Mouse (Mus musculus) embryonic facial prominence, embryonic 14.5 days (tissue): ENCODE data around the gene Olfr1392. TPM values are rescaled to one million over a fixed set of nuclear protein-coding genes. Genes with fewer than 3 reads are reported as not detected.

Experiments
- ATAC-seq: fragments of 200-750 bp; cut with Nextera tagmentation; 2 replicates; pipeline ENCODE4 v1.8.0; 2017; ENCODE audit warnings: low read depth, moderate number of reproducible peaks, moderate TSS enrichment
- DNase-seq: peaks from one replicate; pipeline ENCODE4 v3.0.0-alpha.2; 2015; ENCODE audit warnings: low spot score
- H3K27ac ChIP-seq: fragments of 300-500 bp; sonication (generic); replicated peaks from 2 replicates; pipeline ENCODE4 v1.5.1; 2014; ENCODE audit warnings: low read depth, mild to moderate bottlenecking, low read length, moderate library complexity
- H3K27me3 ChIP-seq: fragments of 300-500 bp; sonication (generic); replicated peaks from 2 replicates; pipeline ENCODE4 v1.6.1; 2014; ENCODE audit warnings: low read length; ENCODE audit not compliant: control insufficient read depth, insufficient read depth
- H3K36me3 ChIP-seq: fragments of 300-500 bp; sonication (generic); 2 replicates; pipeline ENCODE4 v1.6.1; 2014; ENCODE audit warnings: low read length, mixed read lengths; ENCODE audit not compliant: control insufficient read depth, insufficient read depth
- H3K4me1 ChIP-seq: fragments of 300-500 bp; sonication (generic); 2 replicates; pipeline ENCODE4 v1.6.1; 2014; ENCODE audit warnings: antibody characterized with exemption, low read length; ENCODE audit not compliant: control insufficient read depth, insufficient read depth
- H3K4me2 ChIP-seq: fragments of 300-500 bp; sonication (generic); 2 replicates; pipeline ENCODE4 v1.6.1; 2014; ENCODE audit warnings: low read depth, mild to moderate bottlenecking, low read length, moderate library complexity, mixed read lengths
- H3K4me3 ChIP-seq: fragments of 300-500 bp; sonication (generic); 2 replicates; pipeline ENCODE4 v1.5.1; 2014; ENCODE audit warnings: low read depth, mild to moderate bottlenecking, low read length
- H3K9ac ChIP-seq: fragments of 300-500 bp; sonication (generic); 2 replicates; pipeline ENCODE4 v1.6.1; 2014; ENCODE audit warnings: low read depth, mild to moderate bottlenecking, low read length, moderate library complexity, mixed read lengths
- H3K9me3 ChIP-seq: fragments of 300-500 bp; sonication (generic); 2 replicates; pipeline ENCODE4 v1.6.1; 2016; ENCODE audit warnings: low read length; ENCODE audit not compliant: control insufficient read depth
- WGBS: fragments of 180-500 bp; shearing (Covaris S2); extraction: QIAGEN DNeasy Blood & Tissue Kit; methylation state at CpG from one replicate; pipeline ENCODE4 v1.1.7; 2014; 5-methylcytosine and 5-hydroxymethylcytosine counted together
- polyA plus RNA-seq: library from polyadenylated mRNA; unstranded; fragments of >200 nt; fragmentation: Nextera tagmentation; extraction: Ambion mirVana; gene quantifications from 2 replicates; pipeline ENCODE4 v1.2.1, GENCODE M21; 2014

The Olfr1392 gene
- polyA plus RNA-seq, 1 experiment from 2014 or later, result 0.07 TPM

DNA sequence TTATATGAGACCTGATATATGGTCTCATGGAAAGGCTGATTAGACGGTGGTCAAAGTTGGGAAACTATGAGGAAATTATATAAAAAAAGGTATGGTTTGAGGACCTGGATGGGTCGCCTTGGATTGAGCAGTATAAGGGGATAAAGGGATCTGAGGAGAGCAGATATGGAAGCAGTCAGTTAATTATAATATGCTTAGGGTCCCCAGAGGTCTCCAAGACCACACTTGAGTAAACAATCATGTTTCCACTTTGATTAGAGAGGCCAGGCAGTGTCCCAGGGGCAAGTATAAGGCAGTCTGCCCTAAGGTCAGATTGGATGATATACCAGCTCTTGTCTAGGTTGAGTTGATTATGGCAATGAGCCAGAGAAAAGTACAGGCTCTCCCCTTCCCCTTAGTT, 37.4 kb downstream of the Olfr1392 start, which contains the start of gene Olfr1391:
Gene Olfr1391, plus strand, starts transcription at position 301 of the 400 bp plus-strand sequence.
- H3K4me2 ChIP-seq, result no peak within 1 kb of the TSS
- ATAC-seq, result no peak
- H3K36me3 ChIP-seq, result no peaks in the 10 kb centered on the region
- H3K27ac ChIP-seq, result no peak within 1 kb of the TSS
- no peaks in the 10 kb centered on the region for H3K9me3 ChIP-seq
- DNase-seq, result no peak
- no peaks in the 10 kb centered on the region for H3K4me1 ChIP-seq
- H3K4me3 ChIP-seq, result no peak within 1 kb of the TSS
- H3K27me3 ChIP-seq, result no peaks in the 10 kb centered on the region
- WGBS, result 74% methylated on average over 2 of the region's 2 CpGs
- H3K9ac ChIP-seq, result no peak within 1 kb of the TSS

DNA sequence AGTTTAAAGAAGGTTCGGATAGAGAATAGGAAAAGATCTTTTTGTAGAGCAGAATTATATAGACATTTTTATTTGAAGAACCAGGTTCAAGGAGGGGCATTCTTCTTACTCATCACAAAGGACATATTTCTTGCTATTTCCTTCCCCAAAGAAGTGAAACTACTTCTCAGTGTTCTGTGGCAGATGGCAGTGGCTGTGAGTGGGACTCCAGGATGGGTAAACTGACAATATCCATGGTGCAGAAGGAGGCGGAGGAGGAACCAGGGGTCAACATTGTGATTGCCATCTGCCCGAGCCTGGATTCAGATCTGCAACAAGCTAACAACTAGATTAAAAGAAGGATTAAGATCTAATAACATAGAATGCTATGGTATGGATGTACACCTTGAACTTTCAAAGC, 41.6 kb downstream of the Olfr1392 start:
- WGBS, result 82% methylated on average over 3 of the region's 3 CpGs
- no peaks in the 10 kb centered on the region for H3K4me1 ChIP-seq
- no peaks in the 10 kb centered on the region for H3K36me3 ChIP-seq
- ATAC-seq (no peak), DNase-seq (no peak)
- H3K27ac ChIP-seq, result no peak overlapping the region
- no peak overlapping the region for H3K4me2 ChIP-seq
- no peak overlapping the region for H3K4me3 ChIP-seq
- H3K27me3 ChIP-seq, result no peaks in the 10 kb centered on the region
- no peaks in the 10 kb centered on the region for H3K9me3 ChIP-seq
- H3K9ac ChIP-seq, result no peak overlapping the region

- WGBS, result 67% methylated on average over 1 of the region's 1 CpGs
- H3K9ac ChIP-seq, result no peak overlapping the region
- no peaks in the 10 kb centered on the region for H3K27me3 ChIP-seq
- H3K4me3 ChIP-seq, result no peak overlapping the region
- ATAC-seq (no peak), DNase-seq (no peak)
- no peaks in the 10 kb centered on the region for H3K4me1 ChIP-seq
- H3K4me2 ChIP-seq, result no peak overlapping the region
- no peaks in the 10 kb centered on the region for H3K9me3 ChIP-seq
- H3K27ac ChIP-seq, result no peak overlapping the region
- no peaks in the 10 kb centered on the region for H3K36me3 ChIP-seq
Observed at GRCm38 (mm10) chr11:49329686-49330085, 44.6 kb downstream of the Olfr1392 start.

GRCm38 (mm10) chr11:49334888-49335287, 49.8 kb downstream of the Olfr1392 start, which contains the start of gene Olfr1390:
Olfr1390 (plus strand) TSS chr11:49335188.
- Histone ChIP-seq H3K36me3 (no peaks in the 10 kb centered on the region), H3K27me3 (no peaks in the 10 kb centered on the region), H3K9me3 (no peaks in the 10 kb centered on the region), H3K27ac (no peak within 1 kb of the TSS), H3K4me1 (no peaks in the 10 kb centered on the region), H3K9ac (no peak within 1 kb of the TSS), H3K4me3 (no peak within 1 kb of the TSS), H3K4me2 (no peak within 1 kb of the TSS)
- 96% methylated on average over 1 of the region's 1 CpGs for WGBS
- no peak for DNase-seq
- no peak for ATAC-seq

DNA sequence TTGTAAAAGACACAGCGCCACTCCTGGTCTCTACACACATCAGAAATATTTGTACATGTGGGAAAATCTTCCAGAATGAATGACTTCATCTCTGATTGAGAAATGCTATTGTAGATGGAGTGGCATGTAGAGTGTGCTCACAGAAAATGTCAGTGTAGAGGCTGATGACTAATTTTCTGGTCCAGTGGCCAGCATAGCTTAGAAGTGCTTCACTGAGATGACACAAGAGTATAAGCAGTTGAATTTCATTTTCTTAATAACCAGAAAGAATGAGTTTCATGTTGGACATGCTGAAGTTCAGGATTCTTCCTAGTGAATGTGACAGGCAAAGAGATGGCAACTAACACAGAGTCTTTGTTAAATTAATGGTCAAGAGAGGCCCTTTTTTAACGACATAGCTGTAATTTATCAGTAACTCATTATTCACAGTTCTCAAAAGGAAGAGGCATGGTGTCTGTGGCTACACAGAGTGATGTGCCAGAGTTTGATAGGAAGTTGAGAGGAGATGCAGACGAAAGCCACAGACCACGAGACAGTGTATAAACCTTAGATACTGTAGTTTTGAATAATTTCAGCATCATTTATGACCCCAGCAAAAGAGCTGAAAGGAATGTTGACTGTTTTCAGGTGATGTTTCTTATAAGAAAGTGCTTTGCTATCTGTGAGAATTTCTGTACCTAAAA, 52.2 kb downstream of the Olfr1392 start:
- H3K9ac ChIP-seq, result no peak overlapping the region
- no peak overlapping the region for H3K27ac ChIP-seq
- no peaks in the 10 kb centered on the region for H3K9me3 ChIP-seq
- H3K4me2 ChIP-seq, result no peak overlapping the region
- no peaks in the 10 kb centered on the region for H3K36me3 ChIP-seq
- DNase-seq (no peak), ATAC-seq (no peak)
- 67% methylated on average over 4 of the region's 4 CpGs for WGBS
- no peak overlapping the region for H3K4me3 ChIP-seq
- no peaks in the 10 kb centered on the region for H3K4me1 ChIP-seq
- H3K27me3 ChIP-seq, result no peaks in the 10 kb centered on the region

Other genes with a start within 250 kb of the Olfr1392 start
- 0.59 and 0.81 TPM in 2 replicates for gene 9930111J21Rik2, start 234.0 kb upstream of the Olfr1392 start, polyA plus RNA-seq
- gene Tgtp2, start 221.1 kb upstream of the Olfr1392 start, polyA plus RNA-seq, result 0.11 and 0.28 TPM in 2 replicates
- gene Ifi47, start 208.7 kb upstream of the Olfr1392 start, polyA plus RNA-seq, result 1.8 and 2.4 TPM in 2 replicates
- 0.08 and 0.46 TPM in 2 replicates for gene Olfr1396, start 170.4 kb upstream of the Olfr1392 start, polyA plus RNA-seq
- 0.10 and 0.35 TPM in 2 replicates for gene Olfr1395, start 143.0 kb upstream of the Olfr1392 start, polyA plus RNA-seq
- gene Olfr1394, start 130.9 kb upstream of the Olfr1392 start, polyA plus RNA-seq, result not detected in 2 replicates
- 1.5 and 2.3 TPM in 2 replicates for gene Btnl9, start 98.1 kb upstream of the Olfr1392 start, polyA plus RNA-seq
- gene Zfp62, start 82.0 kb upstream of the Olfr1392 start, polyA plus RNA-seq, result 40.4 and 42.0 TPM in 2 replicates
- gene Mgat1, start 41.1 kb upstream of the Olfr1392 start, polyA plus RNA-seq, result 66.0 and 67.3 TPM in 2 replicates
- gene Olfr1393, start 7.0 kb upstream of the Olfr1392 start, polyA plus RNA-seq, result 0.10 TPM in 1 of 2 replicates, not detected in the other
- gene Olfr10, start 19.5 kb downstream of the Olfr1392 start, polyA plus RNA-seq, result not detected in 2 replicates
- gene Olfr1391, start 37.5 kb downstream of the Olfr1392 start, polyA plus RNA-seq, result not detected in 2 replicates
- not detected in 2 replicates for gene Olfr1390, start 49.9 kb downstream of the Olfr1392 start, polyA plus RNA-seq
- gene Olfr1389, start 137.8 kb downstream of the Olfr1392 start, polyA plus RNA-seq, result 0.05 TPM in 1 of 2 replicates, not detected in the other
- gene Olfr1388, start 151.3 kb downstream of the Olfr1392 start, polyA plus RNA-seq, result 0.09 and 0.11 TPM in 2 replicates
- 0.07 TPM in 1 of 2 replicates, not detected in the other for gene Olfr1387, start 170.1 kb downstream of the Olfr1392 start, polyA plus RNA-seq
- 0.09 and 0.18 TPM in 2 replicates for gene Olfr1386, start 179.8 kb downstream of the Olfr1392 start, polyA plus RNA-seq
- 0.07 TPM in 1 of 2 replicates, not detected in the other for gene Olfr1385, start 203.8 kb downstream of the Olfr1392 start, polyA plus RNA-seq
- 0.06 TPM in 1 of 2 replicates, not detected in the other for gene Olfr1384, start 221.4 kb downstream of the Olfr1392 start, polyA plus RNA-seq
- not detected in 2 replicates for gene Olfr1383, start 234.4 kb downstream of the Olfr1392 start, polyA plus RNA-seq
- not detected in 2 replicates for gene Olfr1382, start 243.0 kb downstream of the Olfr1392 start, polyA plus RNA-seq